Mouse (Mus musculus): ENCODE measurements around the gene Mup17.
"Not testable (repeated sequence)": the region's sequence is repeated elsewhere in the genome, so short reads cannot be mapped to it uniquely, and the experiment has no call there.

Mup17 gene

DNA sequence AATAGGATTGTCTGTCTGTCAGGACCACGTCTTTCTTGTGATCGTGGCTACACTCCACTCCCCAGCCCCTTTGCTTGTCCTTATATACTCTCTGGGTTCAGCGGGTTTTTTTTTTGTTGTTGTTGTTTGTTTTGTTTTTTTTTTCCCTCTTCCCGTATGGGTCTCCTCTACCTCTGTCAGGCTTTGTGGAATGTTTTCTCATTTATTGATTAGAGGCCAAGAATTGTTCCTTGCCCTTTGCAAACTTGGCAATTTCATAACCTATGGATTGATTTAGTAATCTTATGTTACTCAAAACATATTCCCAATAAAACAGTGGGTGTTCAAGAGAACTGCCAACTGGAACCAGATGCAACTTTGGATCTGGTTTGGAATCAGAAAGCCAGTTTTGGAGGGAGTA is at the start of gene Mup17:
Gene Mup17, minus strand, starts transcription at position 101 of the 400 bp plus-strand sequence.
- DNase-seq (ENCODE audit: inconsistent ontology term) = not testable (repeated sequence)

GRCm38 (mm10) chr4:61571561-61571960 is 24.1 kb downstream of the Mup17 start:
- peak; percentile 0 for DNase-seq (ENCODE audit: inconsistent ontology term)

- not testable (repeated sequence) for DNase-seq (ENCODE audit: inconsistent ontology term)
Measured at GRCm38 (mm10) chr4:61555887-61556286, 39.8 kb downstream of the Mup17 start.

Data from Muller cell, postnatal 12 days (primary cell).